In genomic region chr7:121516727-121517126, GRCm38 (mm10) we compare ENCODE assay signal across 20 mouse cellular contexts.
DNase-seq lines count a peak whose midpoint lies in the region; ATAC-seq lines count a peak whose summit lies in the region.
"Had no signal": no experiment of that assay in that cellular context is flagged by ENCODE, and none has a peak within 500 bp of the region (broad histone marks: within the 10 kb centered on the region; RNA-seq: fewer than 3 reads in every experiment).

No protein-coding gene starts in this region.

- no peaks in the 10 kb centered on the region for H3K36me3 ChIP-seq in neural tube, embryonic 13.5 days
- no peaks in the 10 kb centered on the region for H3K36me3 ChIP-seq in neural tube, embryonic 15.5 days
- H3K36me3 ChIP-seq: embryonic facial prominence, embryonic 15.5 days; forebrain, embryonic 10.5 days; heart, embryonic 13.5 days; hindbrain, embryonic 12.5 days had no signal

- H3K9ac ChIP-seq in neural tube, embryonic 13.5 days, result no peak overlapping the region
- no peak overlapping the region for H3K9ac ChIP-seq in neural tube, embryonic 15.5 days (replicated peaks)
- H3K9ac ChIP-seq: embryonic facial prominence, embryonic 15.5 days; heart, embryonic 13.5 days; hindbrain, embryonic 12.5 days had no signal

- peak; percentile 2 to 4 for DNase-seq in heart, adult 18-20 months
- DNase-seq in heart, adult 8-10 months (ENCODE audit: low spot score), result no peak
- DNase-seq in lung, adult 18-20 months, result no peak
- no peak for DNase-seq in testis, postnatal 10 days (ENCODE audit: low spot score)
- DNase-seq: adrenal gland, postnatal 10 days; cerebellum, adult 11-12 months; cerebellum, adult 9-11 months; embryo, embryonic 11 days; gastrocnemius, adult 2 months had no signal

- peaks cover 5% of the 10 kb centered on the region; the same call in 1 of the 2 replicates for H3K4me1 ChIP-seq in neural tube, embryonic 13.5 days (replicated peaks)
- 0 out of 2 replicates have a peak, but pooled peaks cover 4% of the 10 kb centered on the region for H3K4me1 ChIP-seq in neural tube, embryonic 15.5 days
- H3K4me1 ChIP-seq: embryonic facial prominence, embryonic 15.5 days; forebrain, embryonic 10.5 days; heart, embryonic 13.5 days; hindbrain, embryonic 12.5 days had no signal

- 61% methylated on average over 3 of the region's 3 CpGs for WGBS in neural tube, embryonic 13.5 days
- 43% methylated on average over 3 of the region's 3 CpGs for whole genome bisulfite sequencing in neural tube, embryonic 15.5 days

- H3K4me2 ChIP-seq in neural tube, embryonic 13.5 days, result no peak overlapping the region
- no peak overlapping the region for H3K4me2 ChIP-seq in neural tube, embryonic 15.5 days
- H3K4me2 ChIP-seq: embryonic facial prominence, embryonic 15.5 days; heart, embryonic 13.5 days; hindbrain, embryonic 12.5 days had no signal

- peaks cover 4% of the 10 kb centered on the region; the same call in 1 of the 2 replicates for H3K9me3 ChIP-seq in neural tube, embryonic 13.5 days
- no peaks in the 10 kb centered on the region for H3K9me3 ChIP-seq in neural tube, embryonic 15.5 days (replicated peaks)
- H3K9me3 ChIP-seq: embryonic facial prominence, embryonic 15.5 days; forebrain, embryonic 10.5 days had no signal

- no peak overlapping the region for H3K4me3 ChIP-seq in neural tube, embryonic 13.5 days
- no peak overlapping the region for H3K4me3 ChIP-seq in neural tube, embryonic 15.5 days (replicated peaks)
- H3K4me3 ChIP-seq: embryonic facial prominence, embryonic 15.5 days; erythroblast, embryonic 14.5 days; forebrain, embryonic 10.5 days; gastrocnemius, adult 2 months; heart, adult 2 months; heart, embryonic 13.5 days; hindbrain, embryonic 12.5 days had no signal

- ATAC-seq in neural tube, embryonic 13.5 days (ENCODE audit: low read depth), result 0 out of 2 replicates have a peak, but pooled peaks have one; percentile 32
- ATAC-seq in neural tube, embryonic 15.5 days (ENCODE audit: low FRiP score), result no peak
- peak; percentile 9 to 28; a peak in 3 of 4 replicates for ATAC-seq in hematopoietic stem cell, adult 5-6 weeks (replicated peaks in 1 of 2; ENCODE audit: insufficient read depth in 1 of 2, low FRiP score in 2 of 2, low TSS enrichment in 1 of 2, low read depth in 1 of 2, poor library complexity in 2 of 2, severe bottlenecking in 2 of 2)
- peak; percentile 58 for ATAC-seq in megakaryocyte progenitor cell, adult 5-6 weeks (replicated peaks; ENCODE audit: poor library complexity)
- ATAC-seq: forebrain, embryonic 14.5 days had no signal

- H3K27ac ChIP-seq in neural tube, embryonic 13.5 days (replicated peaks), result peak overlapping the region; percentile 29
- H3K27ac ChIP-seq in neural tube, embryonic 15.5 days (replicated peaks), result no peak overlapping the region
- H3K27ac ChIP-seq: embryonic facial prominence, embryonic 15.5 days; forebrain, embryonic 10.5 days; gastrocnemius, adult 2 months; heart, adult 2 months; heart, embryonic 13.5 days; hindbrain, embryonic 12.5 days had no signal

- H3K27me3 ChIP-seq in neural tube, embryonic 13.5 days, result no peaks in the 10 kb centered on the region
- no peaks in the 10 kb centered on the region for H3K27me3 ChIP-seq in neural tube, embryonic 15.5 days (replicated peaks)
- H3K27me3 ChIP-seq: embryonic facial prominence, embryonic 15.5 days; heart, embryonic 13.5 days; hindbrain, embryonic 12.5 days had no signal

Comparison
In these comparisons a context has a peak if more than half of its experiments do, and no peak if none do; other contexts are left out.
1. DNase-seq: peak in heart, adult 18-20 months (2 of 2); none in heart, adult 8-10 months (single experiment), lung, adult 18-20 months (0 of 2) and testis, postnatal 10 days (single experiment).